Mouse (Mus musculus) adrenal gland (tissue): ENCODE measurements at regions not wholly inside any gene's neighbourhood (a gene's known extent, or its start where the extent isn't known, plus 50 kb on each side); places are given as distances from the start of the nearest gene placed in this dataset.

Experiments used
- intact Hi-C: fragments of 180-260 bp; cut with DNase I; formaldehyde crosslinking; loops from one replicate; pipeline ENCODE4 v1.15.1; 2025

DNA sequence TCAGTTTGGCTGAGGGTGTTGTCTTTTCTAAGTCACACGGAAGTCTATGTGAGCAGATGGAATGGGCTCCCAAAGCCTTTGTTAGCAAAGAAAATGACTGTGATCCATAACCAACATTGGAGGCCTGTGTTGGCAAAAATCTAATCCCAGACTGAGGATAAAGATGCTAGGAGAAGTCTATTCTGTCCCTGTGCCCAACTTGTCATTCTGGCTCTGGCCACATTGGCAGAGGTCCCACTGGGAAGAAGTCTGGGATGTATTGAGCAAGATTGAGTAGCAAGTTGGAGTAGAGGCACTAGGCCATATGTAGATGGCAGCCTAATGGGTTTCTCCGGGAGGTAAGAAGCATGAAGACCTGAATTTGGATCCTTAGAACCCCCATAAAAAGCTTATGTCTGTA is 54.1 kb downstream of the Nog start:
- intact Hi-C loops, result no loop called here

DNA sequence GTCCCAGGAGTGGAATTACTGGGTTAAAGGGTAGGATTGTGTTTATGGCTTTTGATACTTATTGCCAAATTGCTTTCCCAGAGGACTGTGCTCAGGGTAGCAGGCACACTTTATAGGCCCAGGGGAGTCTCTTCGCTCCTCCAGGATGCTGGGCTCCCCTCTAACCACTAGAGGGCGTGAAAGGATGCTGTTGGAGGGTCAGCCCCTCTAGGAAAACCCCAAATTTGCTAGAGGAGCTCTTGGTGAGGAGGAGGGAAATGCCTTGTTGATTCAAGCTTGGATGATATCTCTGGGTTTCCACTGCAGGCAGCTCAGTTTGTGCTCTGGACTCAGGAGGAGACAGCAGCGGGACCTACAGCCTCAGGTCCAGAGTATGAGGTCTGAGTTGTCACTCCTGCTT is 58.8 kb downstream of the Nog start:
- intact Hi-C loops, result no loop called here

DNA sequence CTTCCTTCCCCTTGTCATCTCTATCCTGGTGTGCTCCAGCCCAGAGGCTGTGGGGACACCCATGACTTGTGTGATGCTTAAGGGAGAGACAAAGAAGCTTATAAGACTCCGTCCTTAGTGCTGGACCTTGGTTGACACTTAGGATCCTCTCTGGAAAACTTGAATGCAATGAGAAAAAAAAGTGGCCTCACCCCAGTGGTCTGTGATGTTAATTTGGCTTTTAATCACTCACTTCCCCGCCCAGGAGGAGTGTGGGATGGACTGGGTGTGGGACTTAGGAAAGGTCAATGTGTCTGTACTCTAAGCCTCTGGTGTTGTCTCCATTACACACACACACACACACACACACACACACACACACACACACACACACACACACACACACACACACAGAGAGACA is 60.0 kb downstream of the Nog start:
- intact Hi-C loops, result no loop called here

- intact Hi-C loops, result no loop called here
These were observed 62.2 kb downstream of the Nog start for GRCm38 (mm10) chr11:89239891-89240290.

DNA sequence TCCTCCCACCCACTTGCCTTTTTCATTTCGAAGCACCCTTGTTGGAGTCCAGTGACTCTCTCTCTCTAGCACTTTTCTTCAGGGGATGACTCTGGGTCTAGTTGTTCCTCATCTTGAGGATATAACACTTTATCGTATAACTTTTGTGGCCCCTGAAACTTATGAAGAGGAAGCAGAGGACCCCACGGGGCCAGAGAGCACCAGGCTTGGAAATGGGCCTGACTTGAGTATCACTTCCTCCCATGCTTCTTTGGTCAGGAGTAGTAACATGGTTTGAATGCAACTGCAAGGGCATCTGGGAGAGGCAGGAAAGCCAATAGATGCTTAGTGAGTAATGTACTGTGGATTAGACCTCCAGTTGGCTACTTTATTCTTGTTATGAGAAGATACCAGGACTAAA is 65.2 kb downstream of the Nog start:
- intact Hi-C loops, result no loop called here

DNA sequence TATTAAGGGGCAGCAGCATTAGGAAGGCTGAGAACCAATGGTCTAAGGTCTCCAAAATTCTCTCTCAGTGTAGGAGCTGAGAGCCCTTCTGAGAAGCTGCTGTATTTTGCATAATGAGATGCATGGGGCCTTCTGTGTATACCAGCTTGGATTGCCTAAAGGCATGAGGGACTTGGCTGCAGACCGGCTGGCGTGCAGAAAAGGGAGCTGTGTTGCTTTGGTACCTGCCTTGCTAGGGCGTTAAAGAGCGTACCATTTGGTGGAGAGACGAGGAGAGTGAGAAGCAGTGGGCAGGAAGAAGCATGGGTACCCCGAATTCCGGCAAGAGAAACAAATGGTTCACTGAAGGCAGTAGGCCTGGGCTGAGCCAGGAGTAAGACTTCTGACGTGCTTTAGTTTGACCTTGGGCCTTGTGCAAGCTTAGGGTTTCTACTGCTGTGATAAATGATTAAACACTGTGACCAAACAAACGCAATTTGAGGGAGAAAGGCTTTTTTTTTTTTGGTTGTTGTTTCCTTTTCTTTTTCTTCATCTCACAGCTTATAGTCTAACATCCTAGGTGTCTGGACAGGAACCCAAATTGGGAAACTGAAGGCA is 69.2 kb downstream of the Nog start:
- intact Hi-C loops, result no loop called here

DNA sequence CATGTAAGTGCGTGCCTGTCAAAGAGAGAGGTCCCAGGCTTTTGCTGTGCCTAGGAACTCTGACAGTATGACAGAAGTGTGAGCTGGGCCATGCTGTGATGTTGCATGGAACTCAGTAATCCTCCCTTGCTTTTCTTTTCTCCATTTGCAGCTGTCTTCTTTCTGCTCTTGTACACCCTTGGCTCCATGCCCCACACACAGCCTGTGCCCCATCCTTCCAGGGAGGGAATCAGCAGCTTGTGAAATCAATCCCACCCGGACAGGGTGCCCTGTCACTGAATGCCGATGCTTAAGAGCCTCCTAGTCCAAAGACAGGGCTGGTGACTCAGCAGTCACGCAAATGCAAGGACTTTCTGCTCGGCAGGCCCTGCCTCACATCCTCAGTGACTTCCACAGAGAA is 72.4 kb downstream of the Nog start:
- intact Hi-C loops, result no loop called here

DNA sequence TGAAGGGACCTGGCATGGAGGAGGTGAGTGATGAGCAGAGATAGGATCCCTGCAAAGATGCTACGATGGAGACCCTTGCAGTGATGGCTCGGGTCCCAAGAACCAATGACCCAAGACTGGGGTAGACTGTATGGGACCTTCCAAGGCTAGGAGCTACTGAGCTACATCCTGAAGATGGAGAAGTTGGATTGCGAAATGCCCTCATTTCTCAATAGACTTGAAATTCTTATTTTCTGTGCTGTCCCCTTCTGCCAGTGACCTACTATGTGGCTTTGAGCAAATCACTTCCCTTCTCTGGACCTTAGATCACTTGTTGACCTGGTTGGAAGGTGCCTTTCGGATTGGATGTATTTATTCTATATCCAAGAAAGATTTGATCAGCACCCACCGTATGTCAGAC is 88.9 kb downstream of the Nog start:
- intact Hi-C loops, result no loop called here

DNA sequence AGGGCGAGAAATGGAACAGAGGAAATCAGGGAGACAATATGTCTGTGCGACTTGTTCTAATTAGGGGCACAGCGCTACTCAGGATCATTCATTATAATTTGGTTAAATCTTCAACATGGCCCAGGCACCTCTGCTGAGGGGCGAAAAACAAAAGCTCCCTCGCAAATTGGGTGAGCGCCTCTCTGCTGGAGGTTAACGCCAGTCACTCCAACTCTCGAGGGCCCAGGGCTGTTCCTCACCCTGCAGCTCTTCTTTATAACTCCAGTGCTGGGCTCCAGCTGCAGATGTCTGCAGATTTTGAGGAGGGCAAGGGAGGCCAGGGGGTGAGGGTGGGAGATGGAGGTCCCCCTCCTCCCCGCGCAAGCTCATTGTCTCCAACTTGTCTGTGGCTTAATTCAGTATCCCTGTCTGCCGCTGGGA is 92.6 kb downstream of the Nog start:
- intact Hi-C loops, result no loop called here

- intact Hi-C loops, result no loop called here
These were observed 93.1 kb downstream of the Nog start for GRCm38 (mm10) chr11:89209072-89209471.

DNA sequence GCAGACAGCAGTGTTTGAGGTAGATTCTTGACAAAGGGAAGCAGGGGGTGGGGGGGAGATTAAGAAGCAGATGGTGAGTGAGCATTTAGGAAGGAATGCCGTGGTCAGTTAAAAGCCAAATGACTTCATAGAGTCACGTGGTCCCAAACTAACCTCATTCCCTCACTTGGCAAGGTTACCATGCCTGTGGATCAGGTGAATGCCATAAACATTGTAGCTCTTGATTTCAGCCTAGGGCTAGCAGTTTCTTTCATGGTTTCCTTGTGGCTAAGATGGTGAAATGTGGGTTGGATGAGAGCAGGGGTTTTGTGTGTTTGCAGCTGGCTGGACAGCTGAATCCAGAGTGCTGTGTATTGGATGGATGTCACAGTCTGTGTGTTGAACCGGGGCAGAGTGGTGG is 95.3 kb downstream of the Nog start:
- intact Hi-C loops, result no loop called here

GRCm38 (mm10) chr11:89204948-89205545 is 97.1 kb downstream of the Nog start:
- intact Hi-C loops, result no loop called here

GRCm38 (mm10) chr11:89200458-89200857 is 101.7 kb downstream of the Nog start:
- intact Hi-C loops, result no loop called here

DNA sequence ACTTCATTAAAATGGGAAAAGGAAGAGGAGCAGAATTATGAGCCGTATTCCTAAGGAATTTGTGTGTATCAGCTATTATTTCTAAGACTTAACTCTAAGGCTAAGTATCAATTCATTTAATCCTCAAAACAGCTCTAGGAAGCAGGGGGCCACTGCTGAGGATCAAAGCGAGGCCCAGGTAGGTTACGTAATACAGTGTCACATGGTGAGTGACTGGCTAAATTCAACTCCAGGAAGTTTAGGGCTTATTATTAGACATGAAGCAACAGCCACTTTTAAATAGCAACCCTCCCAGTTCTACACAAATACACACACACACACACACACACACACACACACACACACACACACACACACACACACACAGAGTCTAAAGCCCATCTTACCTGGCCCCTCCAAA is 109.3 kb downstream of the Nog start:
- intact Hi-C loops, result no loop called here

DNA sequence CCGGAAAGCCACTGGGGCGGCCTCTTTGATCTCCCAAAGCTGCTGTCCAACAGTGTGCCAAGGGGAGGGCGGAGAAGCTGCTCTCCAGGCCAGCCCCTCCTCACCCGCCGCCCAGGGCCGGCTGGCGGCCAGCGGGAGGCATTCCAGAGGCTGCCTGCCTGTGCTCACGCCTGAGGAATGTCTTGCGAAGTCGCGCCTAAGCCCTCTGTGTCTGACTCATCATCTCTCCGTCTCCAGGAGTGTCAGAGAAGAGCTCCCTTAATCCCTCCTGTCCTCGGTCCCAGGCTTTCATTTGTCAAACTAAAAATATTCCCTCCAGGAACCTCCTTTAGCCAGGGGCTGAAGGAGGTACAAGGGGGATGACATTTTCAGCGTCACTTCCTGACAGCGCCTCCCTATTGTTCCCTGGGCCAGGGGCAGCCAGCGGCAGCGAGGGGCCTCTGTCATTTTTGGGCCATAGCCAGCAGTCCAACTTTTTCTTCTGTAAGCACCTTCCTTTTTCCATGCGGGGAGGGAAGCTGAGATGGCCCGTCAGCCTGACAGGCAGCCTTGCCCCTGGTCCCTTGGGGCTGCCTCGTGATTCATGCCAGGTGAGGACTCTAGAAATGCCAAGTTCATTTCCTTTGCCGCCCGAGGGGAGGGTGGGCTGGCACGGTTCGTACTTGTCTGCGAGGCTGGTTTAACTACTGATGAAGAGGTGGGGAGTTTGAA is 113.4 kb downstream of the Gm525 start:
- intact Hi-C loops, result no loop called here

DNA sequence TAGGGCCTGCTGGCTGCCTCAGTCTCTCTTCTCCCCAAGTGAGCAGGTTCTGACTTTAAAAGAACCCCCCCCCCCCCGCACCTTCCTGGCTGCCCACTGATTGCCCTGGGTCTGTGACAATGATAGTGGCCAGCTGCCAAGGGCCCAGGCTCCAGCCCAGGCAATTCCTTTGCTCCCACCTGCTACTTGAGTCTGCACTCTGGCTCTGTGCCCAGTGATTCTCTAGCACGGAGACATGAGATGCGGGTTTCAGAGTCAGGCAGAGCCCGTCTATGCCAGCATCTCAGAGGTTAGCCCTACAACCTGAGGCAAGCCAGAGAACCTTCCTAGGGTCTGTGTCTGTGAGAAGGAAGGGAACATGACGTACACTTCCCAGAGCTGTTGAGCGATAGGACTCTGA is 112.2 kb downstream of the Gm525 start:
- intact Hi-C loops, result no loop called here

DNA sequence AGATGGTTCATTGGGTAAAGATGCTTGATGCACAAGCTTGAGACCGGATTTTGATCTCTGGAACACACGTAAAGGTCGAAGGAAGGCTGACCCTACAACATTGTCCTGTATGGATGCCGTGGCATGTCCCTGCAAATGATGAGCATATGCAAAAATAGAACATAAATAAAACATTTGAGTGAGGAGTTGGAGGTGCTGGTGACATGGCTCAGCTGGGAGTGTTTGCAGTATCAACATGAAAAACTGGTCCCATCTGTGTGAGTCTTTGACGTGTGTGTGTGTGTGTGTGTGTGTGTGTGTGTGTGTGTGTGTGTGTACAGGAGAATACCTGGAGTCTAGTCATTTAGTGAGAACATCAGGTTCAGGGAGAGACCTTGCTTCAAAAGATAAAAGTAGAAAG is 107.8 kb downstream of the Gm525 start:
- intact Hi-C loops, result no loop called here

- intact Hi-C loops, result no loop called here
These were observed 104.8 kb downstream of the Gm525 start for GRCm38 (mm10) chr11:89178436-89178835.

DNA sequence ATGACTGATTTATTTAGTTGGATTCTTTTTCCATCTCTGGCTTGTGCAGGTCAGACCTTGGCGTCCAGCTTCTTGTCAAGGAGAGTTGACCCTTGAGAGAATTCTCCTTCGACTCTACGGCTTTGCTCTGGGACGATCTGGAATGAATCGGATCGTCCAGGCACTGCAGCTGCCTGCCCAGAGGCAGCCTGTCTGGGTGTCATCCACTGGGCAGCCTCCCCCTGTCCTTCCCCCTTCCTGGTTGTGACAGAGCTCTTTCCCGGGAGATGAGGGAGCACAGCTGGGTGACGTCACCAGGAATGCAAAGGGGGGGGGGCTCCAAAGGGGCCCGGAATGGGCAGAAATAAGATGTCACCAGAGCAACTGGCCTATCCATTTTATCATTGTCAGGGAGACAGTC is 101.9 kb downstream of the Gm525 start:
- intact Hi-C loops, result no loop called here

- intact Hi-C loops, result no loop called here
These were observed 101.3 kb downstream of the Gm525 start for GRCm38 (mm10) chr11:89174967-89175366.

DNA sequence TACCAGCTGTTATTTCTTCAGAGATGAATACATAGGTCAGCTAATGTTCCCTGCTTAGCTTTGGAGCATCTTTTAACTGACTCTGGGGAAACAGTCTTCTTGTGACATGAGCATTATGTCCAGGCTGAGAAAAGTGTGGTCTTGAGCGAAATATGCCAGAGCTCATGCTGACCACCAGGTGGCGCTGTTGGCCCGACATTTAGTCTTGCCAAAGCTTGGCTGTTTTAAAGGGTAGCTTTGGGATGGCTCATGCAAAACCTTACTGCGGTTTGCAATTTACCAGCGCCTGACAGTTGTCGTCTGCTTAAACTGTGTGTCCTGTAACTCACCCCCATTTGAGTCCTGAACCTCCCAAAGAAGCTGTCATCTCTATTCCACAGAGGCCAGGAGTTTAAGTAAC is 91.6 kb downstream of the Gm525 start:
- intact Hi-C loops, result loop anchor here (1.0 to 10.0 kb wide), 4 partner anchors 138 to 760 kb away; no protein-coding TSS in a partner anchor

GRCm38 (mm10) chr11:89153466-89154406 is 80.1 kb downstream of the Gm525 start:
- intact Hi-C loops, result no loop called here
